Mouse (Mus musculus): ENCODE data around the gene Rrp36. TPM values are rescaled to one million over a fixed set of nuclear protein-coding genes. Genes with fewer than 3 reads are reported as not detected.
A peak's percentile ranks its signal among the peaks of the same experiment; 100 is the strongest.

The Rrp36 gene
- total and polyA plus RNA-seq, 2 experiments from 2014 or later, result 31.1 to 52.1 TPM

DNA sequence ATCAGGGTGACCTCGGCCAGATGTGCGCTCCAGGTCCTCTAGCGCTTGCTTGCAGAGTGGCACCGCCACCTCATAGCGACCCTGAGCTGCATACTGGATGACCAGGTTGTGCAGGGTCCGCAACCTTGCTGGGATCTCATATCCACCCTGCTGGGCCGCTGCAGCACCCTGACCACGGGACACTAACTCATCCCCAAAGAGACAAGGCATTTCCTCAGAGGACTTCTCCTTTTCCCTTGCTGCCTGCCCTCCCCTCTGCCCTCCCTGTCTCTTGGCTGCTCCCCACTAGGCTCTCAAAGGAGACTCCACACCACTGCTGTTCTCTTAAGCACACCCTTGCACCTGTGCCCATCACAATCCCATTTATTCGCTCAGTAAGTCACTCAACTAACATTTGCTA lies 34.2 kb downstream of the Rrp36 start:
- Histone ChIP-seq H3K4me3 (ENCODE audit: low read depth, low read length) (no peak overlapping the region), H3K27ac (ENCODE audit: low read depth, low read length) (no peak overlapping the region), H3K36me3 (ENCODE audit: insufficient read depth) (peaks cover 45% of the 10 kb centered on the region), H3K9ac (no peak overlapping the region), H3K4me1 (ENCODE audit: insufficient read depth) (peaks cover 14% of the 10 kb centered on the region), H3K9me3 (ENCODE audit: low read length) (no peaks in the 10 kb centered on the region), H3K27me3 (ENCODE audit: insufficient read depth, low read length) (no peaks in the 10 kb centered on the region), H3K4me2 (ENCODE audit: low read depth) (no peak overlapping the region)
- 78% methylated on average over 9 of the region's 9 CpGs for WGBS
- no peak for TF ChIP-seq CTCF (IDR thresholded peaks at IDR 0.05; ENCODE audit: low read depth)
- DNase-seq (no peak), ATAC-seq (no peak)

GRCm38 (mm10) chr17:46636831-46637523 lies 37.2 kb downstream of the Rrp36 start:
- Histone ChIP-seq H3K27ac (ENCODE audit: low read depth, low read length) (peak overlapping the region; percentile 69), H3K9ac (no peak overlapping the region), H3K9me3 (ENCODE audit: low read length) (no peaks in the 10 kb centered on the region), H3K4me3 (ENCODE audit: low read depth, low read length) (no peak overlapping the region), H3K4me2 (ENCODE audit: low read depth) (peak overlapping the region; percentile 23; the same call in 1 of the 2 replicates), H3K36me3 (ENCODE audit: insufficient read depth) (peaks cover 45% of the 10 kb centered on the region), H3K27me3 (ENCODE audit: insufficient read depth, low read length) (no peaks in the 10 kb centered on the region), H3K4me1 (ENCODE audit: insufficient read depth) (peaks cover 10% of the 10 kb centered on the region; the same call in 1 of the 2 replicates)
- TF ChIP-seq CTCF (IDR thresholded peaks at IDR 0.05; ENCODE audit: low read depth), result peak; percentile 82
- DNase-seq, result peak; percentile 92
- 10% methylated on average over 15 of the region's 15 CpGs for WGBS
- peak; percentile 72 for ATAC-seq

DNA sequence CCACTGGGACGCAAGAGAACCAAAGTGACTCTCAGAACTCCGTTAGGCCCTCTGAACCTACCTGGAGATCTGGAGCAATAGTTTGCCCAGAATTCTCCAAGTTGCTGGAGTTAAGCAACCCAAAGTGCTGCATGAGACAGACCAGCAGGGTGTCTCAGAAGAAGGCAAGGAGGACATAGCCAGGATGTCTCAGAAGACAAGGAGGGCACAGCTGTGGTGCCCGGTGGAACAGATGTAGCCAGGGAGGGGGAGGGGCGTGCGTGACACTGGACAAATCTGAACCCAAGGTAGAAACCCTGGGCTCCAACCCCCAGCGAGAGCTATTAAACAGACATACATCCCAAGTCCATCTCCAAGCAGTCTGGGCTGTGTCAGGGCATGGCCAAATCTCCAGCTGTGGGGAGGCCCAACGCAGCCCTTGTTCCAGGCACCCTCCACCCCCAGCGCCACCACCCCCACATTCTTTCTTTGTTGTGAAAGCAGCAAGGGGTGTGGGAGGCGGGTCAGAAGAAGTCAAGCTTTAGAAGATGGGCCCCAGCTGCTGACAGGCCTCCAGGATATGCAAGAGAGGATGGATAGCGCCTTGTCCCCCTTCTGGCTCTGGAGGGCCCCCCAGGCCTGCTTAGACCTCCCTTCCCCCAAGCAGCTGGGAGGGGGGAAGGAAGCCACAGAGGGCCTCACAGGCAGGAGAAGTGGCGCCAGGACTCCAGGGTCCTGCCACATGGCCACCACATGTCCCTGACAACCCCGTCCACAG lies 44.3 kb downstream of the Rrp36 start:
- H3K27ac ChIP-seq (ENCODE audit: low read depth, low read length), result peak overlapping the region; percentile 40
- no peak; the same call in 1 of the 2 replicates for TF ChIP-seq CTCF (IDR thresholded peaks at IDR 0.05; ENCODE audit: low read depth)
- H3K9me3 ChIP-seq (ENCODE audit: low read length), result no peaks in the 10 kb centered on the region
- H3K4me2 ChIP-seq (ENCODE audit: low read depth), result peak overlapping the region; percentile 78
- peaks cover 8% of the 10 kb centered on the region; the same call in 1 of the 2 replicates for H3K4me1 ChIP-seq (ENCODE audit: insufficient read depth)
- no peak overlapping the region for H3K9ac ChIP-seq
- ATAC-seq, result peak; percentile 30; the same call in 1 of the 2 replicates
- peak overlapping the region; percentile 97 for H3K4me3 ChIP-seq (ENCODE audit: low read depth, low read length)
- H3K27me3 ChIP-seq (ENCODE audit: insufficient read depth, low read length), result no peaks in the 10 kb centered on the region
- DNase-seq, result no peak
- peaks cover 16% of the 10 kb centered on the region for H3K36me3 ChIP-seq (ENCODE audit: insufficient read depth)
- WGBS, result 14% methylated on average over 12 of the region's 12 CpGs

- Histone ChIP-seq H3K27me3 (ENCODE audit: insufficient read depth, low read length) (no peaks in the 10 kb centered on the region), H3K4me2 (ENCODE audit: low read depth) (peak within 1 kb of the TSS; percentile 78), H3K9me3 (ENCODE audit: low read length) (no peaks in the 10 kb centered on the region), H3K9ac (peak within 1 kb of the TSS; percentile 91), H3K4me1 (ENCODE audit: insufficient read depth) (peaks cover 15% of the 10 kb centered on the region), H3K36me3 (ENCODE audit: insufficient read depth) (peaks cover 16% of the 10 kb centered on the region), H3K27ac (ENCODE audit: low read depth, low read length) (peak within 1 kb of the TSS; percentile 85), H3K4me3 (ENCODE audit: low read depth, low read length) (peak within 1 kb of the TSS; percentile 97)
- WGBS, result 1% methylated on average over 65 of the region's 90 CpGs
- peak; percentile 88 for ATAC-seq
- TF ChIP-seq CTCF (IDR thresholded peaks at IDR 0.05; ENCODE audit: low read depth), result no peak; the same call in 1 of the 2 replicates
- DNase-seq, result peak; percentile 93
Observed at GRCm38 (mm10) chr17:46628791-46629684, 45.1 kb downstream of the Rrp36 start, which contains the start of gene Ptk7. Gene Ptk7, minus strand, starts transcription at chr17:46629504.

DNA sequence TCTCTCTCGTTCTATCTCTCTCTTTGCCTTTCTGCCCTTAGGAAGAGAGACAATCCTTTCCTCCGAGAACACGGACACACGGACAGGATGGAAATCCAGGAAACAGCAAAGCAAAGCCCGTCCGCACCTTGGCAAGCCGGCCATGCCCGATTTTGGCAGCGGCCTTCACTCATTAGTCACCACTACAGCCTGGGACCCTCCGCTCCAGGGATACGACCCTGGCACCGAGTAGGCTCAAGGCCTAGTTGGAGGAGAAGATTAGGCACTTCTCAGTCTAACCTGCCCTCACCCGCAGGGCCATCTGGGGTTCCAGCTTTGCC lies 45.7 kb downstream of the Rrp36 start:
- ATAC-seq, result peak; percentile 9
- H3K27me3 ChIP-seq (ENCODE audit: insufficient read depth, low read length), result no peaks in the 10 kb centered on the region
- H3K4me3 ChIP-seq (ENCODE audit: low read depth, low read length), result peak overlapping the region; percentile 97
- 0% methylated on average over 12 of the region's 13 CpGs for WGBS
- TF ChIP-seq CTCF (IDR thresholded peaks at IDR 0.05; ENCODE audit: low read depth), result no peak
- DNase-seq, result peak; percentile 59
- H3K36me3 ChIP-seq (ENCODE audit: insufficient read depth), result peaks cover 16% of the 10 kb centered on the region
- H3K4me2 ChIP-seq (ENCODE audit: low read depth), result peak overlapping the region; percentile 78
- H3K9ac ChIP-seq, result peak overlapping the region; percentile 91
- H3K4me1 ChIP-seq (ENCODE audit: insufficient read depth), result peaks cover 21% of the 10 kb centered on the region
- no peaks in the 10 kb centered on the region for H3K9me3 ChIP-seq (ENCODE audit: low read length)
- H3K27ac ChIP-seq (ENCODE audit: low read depth, low read length), result peak overlapping the region; percentile 85

DNA sequence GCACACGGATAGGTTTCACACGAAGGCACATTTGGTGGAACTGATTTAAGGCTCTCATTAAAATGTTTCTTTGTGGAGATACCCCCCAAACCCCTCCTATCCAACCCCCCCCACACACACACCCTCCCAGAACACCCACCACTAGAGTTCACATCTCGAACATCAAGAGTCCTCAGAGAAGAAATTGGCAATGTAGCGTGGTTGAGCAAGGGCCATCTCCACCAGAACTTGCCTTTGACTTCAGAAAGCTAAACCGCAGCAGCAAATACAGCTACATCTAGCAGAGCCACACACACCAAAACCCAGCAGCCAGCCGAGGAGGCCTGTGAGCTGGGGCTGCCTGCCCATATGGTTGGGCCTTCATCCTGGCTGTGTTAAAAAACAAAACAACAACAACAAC lies 46.7 kb downstream of the Rrp36 start:
- 0 out of 2 replicates have a peak overlapping the region, but pooled peaks have one; percentile 97 for H3K4me3 ChIP-seq (ENCODE audit: low read depth, low read length)
- ATAC-seq, result no peak
- 59% methylated on average over 6 of the region's 6 CpGs for WGBS

More for the DNA sequence above, 46.7 kb downstream of the Rrp36 start:
- Histone ChIP-seq H3K27me3 (ENCODE audit: insufficient read depth, low read length) (no peaks in the 10 kb centered on the region), H3K4me2 (ENCODE audit: low read depth) (peak overlapping the region; percentile 78), H3K9ac (no peak overlapping the region), H3K36me3 (ENCODE audit: insufficient read depth) (peaks cover 10% of the 10 kb centered on the region), H3K27ac (ENCODE audit: low read depth, low read length) (no peak overlapping the region), H3K9me3 (ENCODE audit: low read length) (no peaks in the 10 kb centered on the region), H3K4me1 (ENCODE audit: insufficient read depth) (peaks cover 22% of the 10 kb centered on the region)
- TF ChIP-seq CTCF (IDR thresholded peaks at IDR 0.05; ENCODE audit: low read depth), result no peak
- DNase-seq, result no peak
